28 mouse cellular contexts compared by ENCODE assay signal in the genomic region with DNA sequence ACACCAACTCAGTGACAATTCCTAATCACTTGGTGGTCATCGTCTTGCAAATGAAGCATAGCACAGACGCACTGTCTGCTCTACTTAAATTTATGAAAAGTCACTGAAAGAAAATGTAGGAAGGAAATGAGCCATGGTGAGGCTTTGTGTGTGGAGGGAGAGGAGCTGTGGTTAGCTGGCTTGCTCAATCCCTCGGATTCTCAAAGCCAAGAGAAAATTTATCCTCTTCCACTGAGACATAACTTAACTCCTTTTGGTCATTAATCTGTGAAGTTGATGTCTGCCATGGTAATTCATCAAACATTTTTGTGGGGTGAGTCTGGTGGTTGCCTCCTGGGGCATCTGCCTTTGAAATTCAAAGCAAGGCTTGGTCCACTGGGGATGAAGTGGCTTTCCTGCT.
DNase-seq lines count a peak whose midpoint lies in the region; ATAC-seq and TF ChIP-seq lines count a peak whose summit lies in the region.
"Had no signal": no experiment of that assay in that cellular context is flagged by ENCODE, and none has a peak within 500 bp of the region (broad histone marks: within the 10 kb centered on the region; RNA-seq: fewer than 3 reads in every experiment).

No protein-coding gene starts in this region.

- peak; percentile 14 for DNase-seq in adrenal gland, postnatal 10 days
- DNase-seq in adrenal gland, adult 8-10 months: no peak
- DNase-seq in Patski (ENCODE audit: low read depth, low spot score): peak; percentile 88
- peak; percentile 68 for DNase-seq in fibroblast of lung, adult 2 months (ENCODE audit: low read depth)
- no peak for DNase-seq in embryo, embryonic 9.5 days (ENCODE audit: extremely low spot score)
- no peak for DNase-seq in left cerebral cortex, postnatal 25 days (ENCODE audit: low spot score in 2 of 2)
- DNase-seq: cerebellum, adult 18-20 months; cerebellum, postnatal 14 days; gastrocnemius, postnatal 10 days; heart, adult 11 months; heart, postnatal 10 days; kidney, postnatal 36 days; layer of hippocampus, postnatal 36 days; lung, postnatal 36 days; thymus, adult 2 months had no signal

- no peaks in the 10 kb centered on the region for H3K27me3 ChIP-seq in Patski
- H3K27me3 ChIP-seq in forebrain, embryonic 13.5 days: no peaks in the 10 kb centered on the region
- H3K27me3 ChIP-seq: embryonic facial prominence, embryonic 13.5 days; forebrain, embryonic 15.5 days; heart, embryonic 12.5 days; kidney, embryonic 15.5 days; limb, embryonic 15.5 days; lung, embryonic 15.5 days had no signal

- H3K27ac ChIP-seq in forebrain, embryonic 13.5 days: no peak overlapping the region
- H3K27ac ChIP-seq: embryonic facial prominence, embryonic 13.5 days; forebrain, embryonic 15.5 days; hindbrain, embryonic 10.5 days; hindbrain, postnatal 0 days; kidney, embryonic 15.5 days; limb, embryonic 15.5 days; liver, embryonic 14.5 days; lung, embryonic 15.5 days; stomach, postnatal 0 days had no signal

- H3K4me1 ChIP-seq in forebrain, embryonic 13.5 days: no peaks in the 10 kb centered on the region
- H3K4me1 ChIP-seq: embryonic facial prominence, embryonic 13.5 days; forebrain, embryonic 15.5 days; heart, embryonic 12.5 days; hindbrain, embryonic 10.5 days; kidney, embryonic 15.5 days; limb, embryonic 15.5 days had no signal

- in situ Hi-C loops in Patski (cut with MboI; ENCODE audit: low pct_unique_long_range_greater_than_20kb): loop anchor here (5.0 to 10.0 kb wide), 6 partner anchors 78 to 902 kb away; a partner anchor contains a TSS

- H3K4me3 ChIP-seq in forebrain, embryonic 13.5 days: no peak overlapping the region
- H3K4me3 ChIP-seq: embryonic facial prominence, embryonic 13.5 days; forebrain, embryonic 15.5 days; heart, embryonic 12.5 days; hindbrain, embryonic 10.5 days; kidney, embryonic 15.5 days; limb, embryonic 15.5 days; lung, embryonic 15.5 days had no signal

- no peaks in the 10 kb centered on the region for H3K36me3 ChIP-seq in forebrain, embryonic 13.5 days (ENCODE audit: poor library complexity, severe bottlenecking)
- H3K36me3 ChIP-seq: embryonic facial prominence, embryonic 13.5 days; forebrain, embryonic 15.5 days; heart, embryonic 12.5 days; hindbrain, embryonic 10.5 days; kidney, embryonic 15.5 days; limb, embryonic 15.5 days; lung, embryonic 15.5 days had no signal

- intact Hi-C loops in left cerebral cortex, postnatal 25 days (cut with DNase I): no loop called here

- no peaks in the 10 kb centered on the region for H3K9me3 ChIP-seq in forebrain, embryonic 13.5 days (replicated peaks)
- H3K9me3 ChIP-seq: embryonic facial prominence, embryonic 13.5 days; forebrain, embryonic 15.5 days; heart, embryonic 12.5 days; hindbrain, embryonic 10.5 days; kidney, embryonic 15.5 days; limb, embryonic 15.5 days; lung, embryonic 15.5 days had no signal

- H3K9ac ChIP-seq in forebrain, embryonic 13.5 days: no peak overlapping the region
- H3K9ac ChIP-seq: embryonic facial prominence, embryonic 13.5 days; forebrain, embryonic 15.5 days; heart, embryonic 12.5 days; kidney, embryonic 15.5 days; limb, embryonic 15.5 days; liver, embryonic 14.5 days; lung, embryonic 15.5 days had no signal

- CTCF ChIA-PET in Patski (lab: Charles Lee): interaction anchor here (0.6 to 2.1 kb wide), 3 partner anchors 13 to 78 kb away, joined by 3 to 6 read pairs (median 3); no protein-coding TSS in a partner anchor

- POLR2A ChIA-PET in Patski (lab: Charles Lee): interaction anchor here (0.8 to 1.5 kb wide), 4 partner anchors 34 to 1836 kb away, joined by 3 to 5 read pairs (median 4); no protein-coding TSS in a partner anchor

- peak; percentile 92 for ATAC-seq in Patski
- ATAC-seq in forebrain, embryonic 13.5 days: no peak
- ATAC-seq: forebrain, embryonic 15.5 days; hindbrain, postnatal 0 days; intestine, postnatal 0 days had no signal

- no peak for TF ChIP-seq CTCF in Patski (IDR thresholded peaks at IDR 0.05)

- no peak overlapping the region for H3K4me2 ChIP-seq in forebrain, embryonic 13.5 days
- H3K4me2 ChIP-seq: embryonic facial prominence, embryonic 13.5 days; forebrain, embryonic 15.5 days; heart, embryonic 12.5 days; kidney, embryonic 15.5 days; limb, embryonic 15.5 days; lung, embryonic 15.5 days; midbrain, embryonic 11.5 days had no signal

- 78% methylated on average over 3 of the region's 3 CpGs for WGBS in forebrain, embryonic 13.5 days

Comparison
In these comparisons a context has a peak if more than half of its experiments do, and no peak if none do; other contexts are left out.
1. DNase-seq: peak in adrenal gland, postnatal 10 days (single experiment), Patski (single experiment) and fibroblast of lung, adult 2 months (single experiment); none in adrenal gland, adult 8-10 months (single experiment), embryo, embryonic 9.5 days (single experiment) and left cerebral cortex, postnatal 25 days (0 of 2).